Mouse (Mus musculus): Measurements from ENCODE around the gene Krt14. TPM values are rescaled to one million over a fixed set of nuclear protein-coding genes. Genes with fewer than 3 reads are reported as not detected.

The Krt14 gene
- total RNA-seq, 2 experiments from 2014 or later: not detected

DNA sequence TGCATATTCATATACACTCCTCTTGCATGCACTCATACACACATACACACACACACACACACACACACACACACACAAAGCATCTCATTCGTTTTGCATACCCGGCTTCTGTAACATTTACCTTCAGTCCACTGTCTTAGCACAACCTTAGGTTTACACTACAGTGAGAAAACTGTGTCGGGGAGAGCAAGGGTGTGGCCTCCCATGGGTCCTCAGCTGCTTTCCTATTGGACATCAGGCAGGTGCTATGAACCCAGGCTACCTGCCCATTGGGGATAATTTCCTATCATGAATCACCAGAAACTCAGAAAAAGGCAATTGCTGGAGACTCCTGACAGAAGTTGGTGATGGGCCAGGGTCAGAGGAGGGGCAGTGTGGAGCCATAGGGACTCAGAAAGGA is 50.0 kb downstream of the Krt14 start:
- intact Hi-C loops (cut with DNase I): no loop called here
- no peak overlapping the region for H3K27ac ChIP-seq
- H3K4me3 ChIP-seq: no peak overlapping the region
- no peak for TF ChIP-seq CTCF (IDR thresholded peaks at IDR 0.05)
- no peak for DNase-seq (ENCODE audit: extremely low spot score in 1 of 2, low spot score in 2 of 2)

DNA sequence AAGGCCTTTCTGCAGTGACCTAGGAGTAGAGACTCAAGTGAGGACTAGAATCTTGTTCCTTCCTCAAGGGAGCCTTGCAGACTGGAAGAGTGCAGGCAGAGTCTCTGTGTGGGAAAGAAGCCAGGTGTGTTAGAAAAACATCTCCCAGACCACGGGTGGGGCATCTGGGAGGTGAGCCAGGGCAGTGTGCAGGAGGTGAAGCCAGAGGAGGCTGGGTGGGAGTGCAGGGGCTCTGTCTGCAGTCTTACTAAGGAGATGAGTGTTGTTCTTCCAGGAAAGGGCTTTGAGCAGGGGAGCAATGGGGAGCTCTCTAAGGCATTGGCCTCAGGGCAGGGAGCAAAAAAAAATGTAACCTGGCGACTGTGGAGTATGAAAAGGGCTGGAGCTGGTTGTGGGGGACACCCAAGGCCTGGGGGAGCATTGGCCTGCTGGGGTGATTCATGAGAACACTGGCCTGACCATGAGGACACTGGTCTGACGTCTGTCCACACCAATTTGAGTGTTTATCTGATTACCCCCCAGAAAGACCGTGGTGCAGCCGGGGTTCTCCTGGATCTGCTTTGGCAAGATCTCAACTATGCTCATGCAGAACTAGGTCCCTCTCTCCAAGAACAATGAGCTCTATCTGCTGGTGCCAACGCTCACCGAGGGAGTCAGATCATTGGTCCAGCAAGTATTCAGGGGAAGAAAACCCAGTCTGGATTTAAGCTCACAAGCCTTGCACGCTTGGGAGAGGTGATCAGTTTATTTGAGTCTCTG is 51.7 kb downstream of the Krt14 start:
- H3K27ac ChIP-seq: no peak overlapping the region

More for the DNA sequence above, 51.7 kb downstream of the Krt14 start:
- intact Hi-C loops (cut with DNase I): no loop called here
- TF ChIP-seq CTCF (IDR thresholded peaks at IDR 0.05): no peak
- no peak overlapping the region for H3K4me3 ChIP-seq
- DNase-seq (ENCODE audit: extremely low spot score in 1 of 2, low spot score in 2 of 2): no peak

Other genes with a start within 250 kb of the Krt14 start
- not detected for gene Krtap29-1, start 228.5 kb downstream of the Krt14 start, total RNA-seq (2021)
- not detected for gene Krtap16-1, start 221.0 kb downstream of the Krt14 start, total RNA-seq (2021)
- not detected for gene Krtap17-1, start 213.6 kb downstream of the Krt14 start, total RNA-seq (2021)
- gene Krt33a, start 191.3 kb downstream of the Krt14 start, total RNA-seq (2021): not detected
- not detected for gene Krt33b, start 177.7 kb downstream of the Krt14 start, total RNA-seq (2021)
- gene Krt34, start 166.0 kb downstream of the Krt14 start, total RNA-seq (2021): not detected
- not detected for gene Krt31, start 157.0 kb downstream of the Krt14 start, total RNA-seq (2021)
- not detected for gene Krt32, start 119.3 kb downstream of the Krt14 start, total RNA-seq (2021)
- gene Krt35, start 111.3 kb downstream of the Krt14 start, total RNA-seq (2021): not detected
- not detected for gene Krt36, start 101.9 kb downstream of the Krt14 start, total RNA-seq (2021)
- gene Krt13, start 86.0 kb downstream of the Krt14 start, total RNA-seq (2021): not detected
- gene Krt15, start 71.6 kb downstream of the Krt14 start, total RNA-seq (2021): not detected
- not detected for gene Krt19, start 58.9 kb downstream of the Krt14 start, total RNA-seq (2021)
- gene Krt9, start 14.3 kb downstream of the Krt14 start, total RNA-seq (2021): 1 to 10 TPM; 3.2 to 3.4 TPM
- not detected for gene Krt16, start 41.4 kb upstream of the Krt14 start, total RNA-seq (2021)
- not detected for gene Krt17, start 53.5 kb upstream of the Krt14 start, total RNA-seq (2021)
- not detected for gene Krt42, start 62.3 kb upstream of the Krt14 start, total RNA-seq (2021)
- 100 to 1,000 TPM; 746 to 811 TPM for gene Eif1, start 112.3 kb upstream of the Krt14 start, total RNA-seq (2021)
- not detected for gene Gast, start 126.9 kb upstream of the Krt14 start, total RNA-seq (2021)
- gene Hap1, start 148.6 kb upstream of the Krt14 start, total RNA-seq (2021): 100 to 1,000 TPM; 150 to 194 TPM
- gene Jup, start 190.2 kb upstream of the Krt14 start, total RNA-seq (2021): 10 to 100 TPM; 51.2 to 53.7 TPM
- gene P3h4, start 207.3 kb upstream of the Krt14 start, total RNA-seq (2021): 1 to 10 TPM; 7.6 to 9.4 TPM
- 1 to 10 TPM; 3.6 to 4.8 TPM for gene Fkbp10, start 208.1 kb upstream of the Krt14 start, total RNA-seq (2021)
- gene Nt5c3b, start 234.3 kb upstream of the Krt14 start, total RNA-seq (2021): 10 to 100 TPM; 48.4 to 64.1 TPM
- gene Klhl10, start 234.4 kb upstream of the Krt14 start, total RNA-seq (2021): 1 to 10 TPM in 1 of 2 experiments, under 1 TPM in 1; 0.61 to 1.4 TPM